Mouse (Mus musculus): Measurements from ENCODE around the gene Olfr1262.

Olfr1262 gene

GRCm38 (mm10) chr2:89999845-90000244, at the start of gene Olfr1262:
TSS of gene Olfr1262 (plus strand) at chr2:90000145.
- in situ Hi-C loops (cut with MboI; ENCODE audit: unreplicated experiment in 2 of 2) = no loop called here

DNA sequence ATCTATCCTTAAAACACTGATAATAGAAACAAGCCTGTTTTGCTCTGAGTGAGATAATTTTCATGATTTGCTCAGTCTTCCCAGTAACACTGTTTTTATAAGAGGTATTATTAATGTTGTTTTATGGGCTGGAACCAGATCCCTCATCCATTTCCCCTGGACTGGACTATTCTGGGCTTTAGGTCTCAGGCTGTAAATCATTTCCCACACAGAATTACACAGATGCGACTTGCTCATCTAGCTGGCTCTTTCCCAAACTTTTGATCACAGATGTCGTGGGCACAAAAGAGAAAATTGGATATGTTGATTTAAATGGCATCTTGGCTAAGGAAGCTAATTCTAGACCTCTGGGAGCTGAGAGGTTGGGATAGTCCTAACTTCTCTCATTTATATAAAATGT, 25.8 kb upstream of the Olfr1262 start, which contains the start of gene Olfr1260:
Gene Olfr1260, plus strand, starts transcription at position 157 of the 400 bp plus-strand sequence.
- in situ Hi-C loops (cut with MboI; ENCODE audit: unreplicated experiment in 2 of 2) = no loop called here

DNA sequence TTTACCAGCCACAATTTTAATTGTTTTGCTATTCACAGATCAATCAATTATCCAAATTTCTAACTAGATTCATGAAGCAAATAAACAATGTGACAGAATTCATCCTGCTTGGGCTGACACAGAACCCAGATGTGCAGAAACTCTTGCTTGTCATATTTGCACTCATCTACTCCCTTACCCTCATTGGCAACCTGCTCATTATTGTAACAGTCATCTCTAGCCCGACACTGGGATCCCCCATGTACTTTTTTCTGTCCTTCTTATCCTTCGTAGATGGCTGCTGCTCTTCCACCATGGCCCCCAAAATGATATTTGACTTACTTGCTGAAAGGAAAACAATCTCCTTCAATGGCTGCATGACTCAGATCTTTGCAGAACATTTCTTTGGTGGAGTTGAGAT, 22.2 kb upstream of the Olfr1262 start:
- in situ Hi-C loops (cut with MboI; ENCODE audit: unreplicated experiment in 2 of 2) = no loop called here

DNA sequence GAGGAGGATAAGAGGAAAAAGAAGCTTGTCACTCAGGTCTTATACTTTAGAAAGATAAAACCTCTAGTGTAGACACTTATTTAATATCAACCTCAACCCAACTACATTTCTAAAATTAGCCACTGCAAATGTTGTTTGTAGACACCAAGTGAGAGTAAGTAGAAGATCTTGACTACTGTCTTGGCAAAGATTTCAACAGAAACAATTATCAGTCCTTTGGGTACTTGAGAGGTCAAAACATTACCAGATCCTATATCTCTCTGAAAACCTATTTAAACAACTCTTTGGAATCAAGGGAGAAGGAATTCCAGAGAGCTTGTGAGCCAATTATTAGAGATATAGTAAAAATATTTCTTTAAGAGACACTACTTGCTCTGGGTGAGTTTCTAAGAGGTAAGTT, 9.0 kb upstream of the Olfr1262 start, which contains the start of gene Olfr1261:
Gene Olfr1261, plus strand, starts transcription at position 301 of the 400 bp plus-strand sequence.
- in situ Hi-C loops (cut with MboI; ENCODE audit: unreplicated experiment in 2 of 2) = no loop called here

DNA sequence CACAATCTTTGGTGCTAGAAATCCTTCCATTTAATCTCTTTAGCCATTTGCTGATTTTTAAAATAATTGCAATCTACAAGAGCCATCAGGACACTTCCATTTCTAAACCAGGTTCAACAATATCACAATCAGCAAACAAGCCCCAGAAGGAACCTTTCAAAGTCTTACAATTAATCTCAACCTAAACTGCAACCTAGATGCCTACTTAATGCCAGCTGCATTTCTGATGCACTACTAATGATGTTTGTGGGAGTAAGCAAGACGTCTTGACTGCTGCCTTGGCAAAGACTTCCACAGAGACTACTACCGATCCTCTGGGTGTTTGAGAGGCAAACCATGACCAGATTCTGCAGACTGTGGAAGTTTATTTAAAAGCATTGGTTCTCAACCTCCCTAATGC, 11.9 kb downstream of the Olfr1262 start, which contains the start of gene Olfr1263:
Gene Olfr1263, plus strand, starts transcription at position 301 of the 400 bp plus-strand sequence.
- in situ Hi-C loops (cut with MboI; ENCODE audit: unreplicated experiment in 2 of 2) = no loop called here

- in situ Hi-C loops (cut with MboI; ENCODE audit: unreplicated experiment in 2 of 2) = no loop called here
These were observed 25.5 kb downstream of the Olfr1262 start, which contains the start of gene Olfr1264 for GRCm38 (mm10) chr2:90025477-90025876. TSS of gene Olfr1264 (minus strand) at chr2:90025577.

GRCm38 (mm10) chr2:90035037-90035436, 35.1 kb downstream of the Olfr1262 start, which contains the start of gene Olfr1265:
TSS of gene Olfr1265 (plus strand) at chr2:90035337.
- in situ Hi-C loops (cut with MboI; ENCODE audit: unreplicated experiment in 2 of 2) = no loop called here
